Mouse (Mus musculus) cortical plate, adult 2 months (tissue): ENCODE results near the gene Prss8.

Experiments used
- CTCF ChIP-seq: fragments of 200-500 bp; IDR thresholded peaks from 2 replicates; pipeline ENCODE4 v1.5.1; 2011; ENCODE audit warnings: mild to moderate bottlenecking, control low read depth, low read length; ENCODE audit not compliant: insufficient read depth; ENCODE audit errors: extremely low read depth
- POLR2A ChIP-seq: fragments of 200-500 bp; IDR thresholded peaks from 2 replicates; pipeline ENCODE4 v1.6.1; 2011; ENCODE audit warnings: mild to moderate bottlenecking, low read length, control low read depth; ENCODE audit not compliant: insufficient read depth; ENCODE audit errors: extremely low read depth

- no peak for TF ChIP-seq CTCF
- TF ChIP-seq POLR2A: no peak
Measured at GRCm38 (mm10) chr7:127934075-127934474, 4.2 kb upstream of the Prss8 start.
